Mouse (Mus musculus): ENCODE data around the gene Fopnl.

Gene Fopnl

DNA sequence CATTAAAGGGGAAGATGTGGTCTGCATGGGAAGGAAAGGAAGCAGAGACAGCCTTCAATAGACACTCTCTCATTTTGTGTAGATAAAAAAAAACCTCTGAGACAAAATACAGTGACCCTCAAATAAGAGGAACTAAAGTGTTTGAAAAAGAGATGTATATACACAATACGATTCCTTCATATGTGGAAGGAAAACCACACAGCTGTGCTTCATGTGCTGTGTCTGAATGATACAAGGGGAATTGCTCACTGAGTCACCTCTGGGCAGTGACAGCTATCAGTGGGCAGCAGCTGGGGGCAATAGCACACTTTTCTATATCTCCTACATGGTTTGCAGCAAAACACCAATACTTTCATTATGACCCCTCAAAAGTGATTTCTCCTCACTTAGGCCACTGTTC lies 9.8 kb downstream of the Fopnl start:
- DNase-seq (ENCODE audit: low spot score in 2 of 2) = no peak

DNA sequence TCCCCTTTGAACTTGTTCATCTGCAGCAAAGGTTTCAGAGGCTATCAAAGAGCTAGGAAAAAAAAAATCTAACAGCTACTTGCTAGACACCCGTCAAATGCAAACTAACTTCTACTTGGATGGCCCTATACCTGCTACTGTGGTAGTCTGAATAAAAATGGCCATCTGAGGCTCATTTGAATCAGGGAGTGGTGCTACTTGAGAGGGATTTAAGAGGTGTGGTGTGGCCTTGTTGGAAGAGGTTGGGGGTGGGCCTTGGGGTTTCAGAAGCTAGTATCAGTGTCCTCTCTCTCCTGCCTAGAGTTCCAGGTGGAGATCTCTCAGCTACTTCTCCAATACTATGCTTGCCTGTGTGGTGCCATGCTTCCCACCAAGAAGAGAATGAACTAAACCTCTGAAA lies 10.8 kb downstream of the Fopnl start:
- no peak for DNase-seq (ENCODE audit: low spot score in 2 of 2)

GRCm38 (mm10) chr16:14304791-14305190 lies 12.4 kb downstream of the Fopnl start:
- DNase-seq (ENCODE audit: low spot score in 2 of 2) = no peak

- no peak for DNase-seq (ENCODE audit: low spot score in 2 of 2)
These were observed 13.5 kb downstream of the Fopnl start for GRCm38 (mm10) chr16:14303676-14304075.

GRCm38 (mm10) chr16:14303148-14303547 lies 14.1 kb downstream of the Fopnl start:
- no peak for DNase-seq (ENCODE audit: low spot score in 2 of 2)

DNA sequence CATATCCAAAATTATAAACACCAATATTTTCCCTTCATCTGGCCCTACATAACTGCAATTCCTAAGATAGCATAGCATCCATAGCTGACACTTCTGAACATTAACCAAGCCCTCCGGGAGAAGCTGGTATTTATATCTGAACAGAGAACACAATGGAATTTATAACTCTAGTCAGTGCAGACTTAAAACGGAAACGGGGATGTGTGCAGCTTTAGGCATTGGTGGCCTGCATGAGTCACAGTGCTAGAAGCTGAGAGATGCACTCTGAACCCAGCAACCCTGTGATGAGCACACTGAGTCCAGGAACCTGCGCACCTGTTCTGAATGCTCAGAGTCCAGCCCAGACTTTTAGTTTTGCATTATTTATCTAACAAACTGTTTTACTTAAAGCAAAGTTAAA lies 18.7 kb downstream of the Fopnl start:
- DNase-seq (ENCODE audit: low spot score in 2 of 2) = no peak

DNA sequence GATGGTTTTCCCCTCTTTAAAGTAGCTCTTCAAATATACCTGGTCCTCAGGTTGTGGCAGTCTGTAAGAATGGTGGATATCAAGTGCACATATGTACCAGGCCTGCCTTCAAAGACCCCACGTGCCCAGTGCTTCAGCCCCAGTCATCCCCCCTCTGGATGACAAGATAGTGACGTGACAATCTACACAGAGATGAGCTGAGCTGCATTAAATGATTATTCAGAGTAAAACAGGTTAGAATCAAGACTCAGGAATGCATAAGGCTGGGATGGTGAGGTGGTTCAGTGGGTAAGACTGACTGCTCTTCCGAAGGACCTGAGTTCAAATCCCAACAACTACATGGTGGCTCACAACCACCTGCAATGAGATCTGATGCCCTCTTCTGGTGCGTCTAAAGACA lies 19.5 kb downstream of the Fopnl start:
- no peak for DNase-seq (ENCODE audit: low spot score in 2 of 2)

DNA sequence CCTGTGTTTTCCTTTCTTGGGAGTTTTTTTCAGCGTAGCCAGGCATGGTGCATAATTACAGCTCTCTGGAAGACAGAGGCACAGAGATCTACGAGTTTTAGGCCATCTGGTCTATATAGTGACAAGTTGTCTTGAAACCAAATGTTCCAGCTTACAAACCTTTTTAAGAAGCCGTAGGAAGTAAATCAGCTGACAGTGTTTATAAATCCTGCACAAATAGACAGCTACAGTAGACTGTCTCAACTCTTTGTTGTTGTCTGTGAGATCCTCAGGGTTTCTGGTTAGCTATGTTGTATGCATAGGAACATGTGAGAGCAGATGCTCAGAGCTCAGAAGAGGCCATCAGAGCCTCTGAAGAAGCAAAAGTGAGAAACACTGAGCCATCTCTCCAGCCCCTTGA lies 20.1 kb downstream of the Fopnl start:
- DNase-seq (ENCODE audit: low spot score in 2 of 2) = no peak

DNA sequence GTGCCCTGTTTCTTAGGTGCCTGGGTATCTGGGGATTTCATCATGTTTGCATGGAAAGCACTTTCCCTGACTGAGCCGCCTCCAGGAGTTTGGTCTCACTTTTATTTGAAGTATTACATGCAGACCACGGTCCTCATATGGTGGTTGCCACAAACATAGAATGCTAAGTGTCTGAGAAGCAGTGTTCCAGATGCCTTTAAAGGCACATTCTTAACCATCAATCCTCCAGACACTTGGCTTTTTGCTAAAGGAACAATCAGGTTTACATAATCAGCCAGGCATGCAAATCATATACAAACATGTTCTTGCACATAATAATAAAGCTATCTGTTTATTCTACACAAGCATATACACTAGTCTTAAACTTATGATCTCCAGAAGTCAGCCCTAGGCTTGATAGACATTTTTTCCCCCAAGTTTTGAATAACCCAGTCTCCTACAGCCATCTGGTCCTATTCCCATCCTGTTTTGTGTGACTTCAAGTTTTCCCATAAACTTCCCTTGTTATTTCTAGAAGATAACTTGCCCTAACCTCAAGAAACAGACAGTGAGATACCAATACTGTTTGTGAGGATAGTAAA lies 20.6 kb downstream of the Fopnl start:
- no peak for DNase-seq (ENCODE audit: low spot score in 2 of 2)

GRCm38 (mm10) chr16:14295291-14295690 lies 21.9 kb downstream of the Fopnl start:
- DNase-seq (ENCODE audit: low spot score in 2 of 2) = no peak

GRCm38 (mm10) chr16:14292205-14293199 lies 24.7 kb downstream of the Fopnl start:
- peak; percentile 60 to 70 for DNase-seq (ENCODE audit: low spot score in 2 of 2)

DNA sequence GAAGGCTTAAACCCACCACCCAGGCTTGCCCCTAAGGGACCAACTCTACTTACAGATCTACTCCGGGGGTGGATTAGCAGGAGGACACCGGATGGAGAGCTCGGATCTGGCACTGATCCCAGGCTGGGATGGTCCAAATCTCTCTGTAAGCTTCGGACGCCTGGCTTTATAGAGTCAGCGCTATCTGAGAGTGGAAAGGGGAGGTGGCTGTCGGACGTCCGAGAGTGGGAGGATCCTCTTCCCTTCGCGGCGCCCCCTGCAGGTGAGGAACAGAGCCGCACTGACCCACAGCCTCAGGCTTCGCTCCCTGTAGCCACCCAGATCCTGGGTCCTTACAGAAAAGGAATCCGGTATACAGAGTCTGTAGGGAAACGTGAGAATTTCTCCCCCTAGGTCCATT lies 26.0 kb downstream of the Fopnl start, which contains the start of gene Myh11:
Gene Myh11, minus strand, starts transcription at position 150 of the 400 bp plus-strand sequence.
- DNase-seq (ENCODE audit: low spot score in 2 of 2) = peak; percentile 80 to 92

GRCm38 (mm10) chr16:14272374-14272965 lies 44.7 kb downstream of the Fopnl start:
- DNase-seq (ENCODE audit: low spot score in 2 of 2) = no peak

DNA sequence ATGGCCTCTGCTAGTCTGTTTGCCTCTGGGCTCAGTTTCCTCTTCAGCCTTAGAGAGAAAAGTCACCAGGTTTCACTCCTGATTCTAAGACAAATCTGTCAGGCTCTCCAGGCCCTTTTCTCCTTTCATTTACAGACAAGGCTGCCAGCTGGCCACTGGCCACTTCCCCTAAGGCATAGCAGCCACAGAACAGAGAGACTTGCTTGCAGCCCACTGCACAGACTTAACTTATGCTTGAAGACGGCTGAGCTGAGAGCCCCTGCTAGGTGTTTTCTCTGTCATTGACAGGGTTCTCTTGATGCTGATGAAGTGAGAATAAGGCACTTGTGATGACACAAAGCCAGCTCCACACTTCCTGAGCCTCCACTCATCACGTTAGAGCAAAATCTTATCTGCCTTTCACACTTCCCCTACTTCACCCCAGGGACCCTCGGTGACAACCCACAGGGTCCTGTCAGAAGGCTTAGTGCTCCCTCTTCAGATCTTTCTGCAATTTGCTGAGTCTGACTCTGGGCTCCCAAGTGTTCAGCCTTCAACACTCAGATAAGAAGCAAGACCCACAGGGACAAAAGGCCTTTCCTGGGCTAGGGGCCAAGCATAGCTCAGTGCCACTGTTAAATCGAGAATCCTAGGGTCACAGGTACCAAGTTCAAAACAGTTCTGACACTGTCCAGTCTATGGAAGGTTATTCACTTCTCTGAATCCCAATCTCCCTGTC lies 51.8 kb downstream of the Fopnl start:
- DNase-seq (ENCODE audit: low spot score in 2 of 2) = no peak

GRCm38 (mm10) chr16:14264504-14264903 lies 52.7 kb downstream of the Fopnl start:
- no peak for DNase-seq (ENCODE audit: low spot score in 2 of 2)

DNA sequence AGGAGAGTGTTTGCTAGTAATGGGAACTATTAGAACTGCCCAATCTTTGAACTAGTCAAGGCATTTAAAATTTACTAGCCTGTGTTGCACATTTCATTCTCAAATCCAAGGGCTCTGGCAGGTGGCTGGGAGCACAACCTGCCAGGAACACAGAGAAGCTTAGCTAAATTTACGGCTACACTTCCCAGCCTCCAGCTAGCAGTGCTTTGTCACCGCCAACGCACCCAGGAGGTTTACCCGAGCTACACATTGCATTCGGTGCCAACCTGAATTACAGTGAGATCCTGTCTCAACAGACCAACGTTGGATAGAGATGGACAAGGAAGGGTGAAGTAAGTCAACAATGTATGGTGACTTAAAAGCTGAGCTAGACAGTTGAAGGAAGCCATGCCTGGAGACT lies 54.0 kb downstream of the Fopnl start:
- DNase-seq (ENCODE audit: low spot score in 2 of 2) = no peak

DNA sequence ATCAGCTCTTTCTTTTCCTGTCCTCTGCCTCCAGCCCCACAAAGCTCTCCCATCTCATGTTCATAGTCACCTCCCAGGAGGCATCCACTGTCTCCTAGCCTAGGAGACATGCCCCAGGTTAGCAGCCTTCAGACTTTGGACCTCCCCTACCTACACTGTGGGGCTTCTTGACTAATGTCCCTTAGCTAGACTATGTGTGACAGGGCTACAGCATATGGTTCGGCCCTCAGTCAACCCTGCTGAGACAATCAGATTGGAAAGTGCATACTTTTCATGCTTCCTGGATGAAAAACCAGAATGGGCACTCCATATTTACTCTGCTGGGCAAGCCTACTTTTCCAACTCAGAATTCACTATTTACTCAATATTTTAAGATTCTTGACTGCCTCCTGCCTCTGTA lies 54.8 kb downstream of the Fopnl start:
- no peak for DNase-seq (ENCODE audit: low spot score in 2 of 2)

- DNase-seq (ENCODE audit: low spot score in 2 of 2) = peak in 1 of 2 experiments; percentile 34
These were observed 58.3 kb downstream of the Fopnl start for GRCm38 (mm10) chr16:14258856-14259255.

GRCm38 (mm10) chr16:14253586-14253985 lies 63.6 kb downstream of the Fopnl start:
- no peak for DNase-seq (ENCODE audit: low spot score in 2 of 2)

DNA sequence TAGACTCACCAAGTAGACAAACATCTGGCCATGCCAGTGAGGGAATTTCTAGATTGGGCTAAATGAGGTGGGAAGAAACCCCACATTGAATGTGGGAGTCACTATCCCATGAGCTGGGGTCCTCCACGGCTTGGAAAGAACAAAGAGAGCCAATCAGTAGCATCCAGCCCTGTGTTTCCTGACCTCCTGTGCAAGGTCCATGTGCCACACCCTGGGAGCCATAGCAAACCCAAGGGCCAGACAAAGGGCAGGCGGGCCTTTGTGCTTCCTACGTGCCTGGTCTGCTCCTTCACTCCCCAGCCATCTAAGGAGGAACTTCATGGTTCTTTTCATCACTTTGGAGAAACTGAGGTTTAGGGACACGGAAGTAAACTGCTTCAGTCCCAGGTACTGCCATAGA lies 64.3 kb downstream of the Fopnl start:
- DNase-seq (ENCODE audit: low spot score in 2 of 2) = no peak

- no peak for DNase-seq (ENCODE audit: low spot score in 2 of 2)
These were observed 67.3 kb downstream of the Fopnl start for GRCm38 (mm10) chr16:14249913-14250312.
